ENCODE assay signal across 8 mouse cellular contexts in the genomic region with DNA sequence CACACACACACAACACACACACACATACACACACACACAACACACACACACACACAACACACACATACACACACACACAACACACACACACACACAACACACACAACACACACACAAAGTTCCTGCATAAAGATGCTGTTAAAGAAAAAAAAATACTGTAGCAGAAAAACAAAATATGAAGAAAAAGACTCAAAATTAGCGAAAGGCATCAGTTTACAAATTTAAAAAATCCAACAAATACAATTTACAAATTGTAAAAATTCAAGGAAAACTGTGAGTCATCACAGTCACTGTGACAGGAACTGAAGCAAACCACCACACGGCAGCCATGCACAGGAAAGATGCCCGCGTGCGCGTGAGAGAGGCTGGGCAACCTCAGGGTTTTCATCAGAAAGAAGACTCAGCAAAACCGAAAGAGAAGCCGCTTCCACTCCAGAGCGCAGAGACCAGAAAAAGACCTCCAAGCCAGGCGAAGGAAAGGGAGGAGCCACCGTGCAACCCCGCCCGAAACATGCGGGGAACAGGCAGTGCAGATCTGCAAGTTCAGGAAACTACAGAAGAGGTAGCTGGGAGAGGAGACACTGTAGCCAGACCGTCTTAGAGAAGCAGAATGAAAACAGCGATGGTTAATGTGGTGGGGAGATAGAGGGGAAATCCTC. TPM values are rescaled to one million over a fixed set of nuclear protein-coding genes. Genes with fewer than 3 reads are reported as not detected.
DNase-seq lines count a peak whose midpoint lies in the region; ATAC-seq lines count a peak whose summit lies in the region.

No protein-coding gene starts in this region.

- WGBS in heart, embryonic 11.5 days (ENCODE audit: insufficient replicate concordance): 51% methylated on average over 16 of the region's 16 CpGs
- 9% methylated on average over 16 of the region's 16 CpGs for whole genome bisulfite sequencing in liver, embryonic 13.5 days (ENCODE audit: insufficient replicate concordance)
- 78% methylated on average over 16 of the region's 16 CpGs for WGBS in forebrain, embryonic 11.5 days

- 0 out of 2 replicates have a peak, but pooled peaks cover 2% of the 10 kb centered on the region for H3K9me3 ChIP-seq in heart, embryonic 11.5 days (replicated peaks; ENCODE audit: control insufficient read depth, low read length)
- H3K9me3 ChIP-seq in liver, embryonic 13.5 days (replicated peaks): no peaks in the 10 kb centered on the region
- peaks cover 3% of the 10 kb centered on the region; the same call in 1 of the 2 replicates for H3K9me3 ChIP-seq in forebrain, embryonic 11.5 days (ENCODE audit: control insufficient read depth, low read length)

- H3K27ac ChIP-seq in heart, embryonic 11.5 days (ENCODE audit: low read depth, low read length): no peak overlapping the region
- no peak overlapping the region for H3K27ac ChIP-seq in liver, embryonic 13.5 days
- H3K27ac ChIP-seq in forebrain, embryonic 11.5 days (ENCODE audit: low read depth, low read length): no peak overlapping the region

- H3K9ac ChIP-seq in heart, embryonic 11.5 days (ENCODE audit: low read depth, low read length): no peak overlapping the region
- H3K9ac ChIP-seq in liver, embryonic 13.5 days: no peak overlapping the region; the same call in 1 of the 2 replicates
- no peak overlapping the region for H3K9ac ChIP-seq in forebrain, embryonic 11.5 days (ENCODE audit: low read length)

- no peak overlapping the region for H3K4me3 ChIP-seq in heart, embryonic 11.5 days (ENCODE audit: low read depth, low read length)
- H3K4me3 ChIP-seq in liver, embryonic 13.5 days (replicated peaks): peak overlapping the region; percentile 35
- no peak overlapping the region for H3K4me3 ChIP-seq in forebrain, embryonic 11.5 days (ENCODE audit: low read depth, low read length)

- no peak for ATAC-seq in heart, embryonic 11.5 days (replicated peaks; ENCODE audit: insufficient number of reproducible peaks, low FRiP score, low TSS enrichment)
- ATAC-seq in liver, embryonic 13.5 days (ENCODE audit: low read depth): 0 out of 2 replicates have a peak, but pooled peaks have one; percentile 55
- ATAC-seq in forebrain, embryonic 11.5 days (replicated peaks; ENCODE audit: low FRiP score): no peak

- H3K4me2 ChIP-seq in heart, embryonic 11.5 days: peak overlapping the region; percentile 35
- H3K4me2 ChIP-seq in liver, embryonic 13.5 days: peak overlapping the region; percentile 54
- H3K4me2 ChIP-seq in forebrain, embryonic 11.5 days (ENCODE audit: low read depth, low read length, severe bottlenecking): no peak overlapping the region

- no peaks in the 10 kb centered on the region for H3K36me3 ChIP-seq in heart, embryonic 11.5 days (ENCODE audit: control insufficient read depth, insufficient read depth, low read length)
- H3K36me3 ChIP-seq in liver, embryonic 13.5 days: no peaks in the 10 kb centered on the region
- no peaks in the 10 kb centered on the region for H3K36me3 ChIP-seq in forebrain, embryonic 11.5 days (ENCODE audit: control insufficient read depth, insufficient read depth, low read length)

- H3K27me3 ChIP-seq in heart, embryonic 11.5 days (ENCODE audit: control insufficient read depth, insufficient read depth, low read length): no peaks in the 10 kb centered on the region
- H3K27me3 ChIP-seq in liver, embryonic 13.5 days: no peaks in the 10 kb centered on the region
- no peaks in the 10 kb centered on the region for H3K27me3 ChIP-seq in forebrain, embryonic 11.5 days (ENCODE audit: control insufficient read depth, insufficient read depth, low read length)

- H3K4me1 ChIP-seq in heart, embryonic 11.5 days (ENCODE audit: control insufficient read depth, insufficient read depth, low read length): 0 out of 2 replicates have a peak, but pooled peaks cover 2% of the 10 kb centered on the region
- H3K4me1 ChIP-seq in liver, embryonic 13.5 days (replicated peaks): peaks cover 10% of the 10 kb centered on the region; the same call in 1 of the 2 replicates
- no peaks in the 10 kb centered on the region for H3K4me1 ChIP-seq in forebrain, embryonic 11.5 days (replicated peaks; ENCODE audit: control insufficient read depth, insufficient read depth, low read length)

- DNase-seq in adrenal gland, postnatal 25 days: peak; percentile 21
- no peak for DNase-seq in adrenal gland, adult 18-20 months (ENCODE audit: low spot score in 2 of 2)
- DNase-seq in CD8-positive naive resting alpha-beta T cell, adult 2 months (ENCODE audit: low read depth in 2 of 2, low spot score in 2 of 2): peak; percentile 82 to 85
- peak; percentile 34 for DNase-seq in liver, embryonic 13.5 days
- peak; percentile 48 for DNase-seq in right cerebral cortex, postnatal 14 days
- DNase-seq in cerebellum, postnatal 25 days: no peak
- no peak for DNase-seq in forebrain, embryonic 11.5 days (ENCODE audit: low spot score)

RNA-seq across cellular contexts. Expression of gene Baiap2, which starts 14.4 kb away (rescaled TPM):
- total RNA-seq in adrenal gland, postnatal 25 days (2021): 12.0 and 17.0 TPM in 2 replicates
- 10 to 100 TPM; 16.5 to 31.7 TPM for total RNA-seq in adrenal gland, adult 18-20 months (2021)
- 12.8 and 15.4 TPM in 2 replicates for polyA plus RNA-seq in heart, embryonic 11.5 days (2014; fragmentation: Nextera tagmentation; extraction: Ambion mirVana)
- 5.1 and 5.5 TPM in 2 replicates for polyA plus RNA-seq in liver, embryonic 13.5 days (2015; fragmentation: Nextera tagmentation; extraction: Ambion mirVana)
- polyA plus RNA-seq in forebrain, embryonic 11.5 days (2014; fragmentation: Nextera tagmentation; extraction: Ambion mirVana): 10.4 and 12.1 TPM in 2 replicates

RNA-seq across cellular contexts. Expression of gene Chmp6, which starts 14.9 kb away (rescaled TPM):
- 33.9 and 43.4 TPM in 2 replicates for total RNA-seq in adrenal gland, postnatal 25 days (2021)
- 10 to 100 TPM; 32.3 to 33.3 TPM for total RNA-seq in adrenal gland, adult 18-20 months (2021)
- 63.7 and 66.4 TPM in 2 replicates for polyA plus RNA-seq in heart, embryonic 11.5 days (2014; fragmentation: Nextera tagmentation; extraction: Ambion mirVana)
- 37.4 and 37.6 TPM in 2 replicates for polyA plus RNA-seq in liver, embryonic 13.5 days (2015; fragmentation: Nextera tagmentation; extraction: Ambion mirVana)
- polyA plus RNA-seq in forebrain, embryonic 11.5 days (2014; fragmentation: Nextera tagmentation; extraction: Ambion mirVana): 104 and 107 TPM in 2 replicates

Comparison
In these comparisons a context has a peak if more than half of its experiments do, and no peak if none do; other contexts are left out.
1. DNase-seq: peak in adrenal gland, postnatal 25 days (single experiment), CD8-positive naive resting alpha-beta T cell, adult 2 months (2 of 2), liver, embryonic 13.5 days (single experiment) and right cerebral cortex, postnatal 14 days (single experiment); none in adrenal gland, adult 18-20 months (0 of 2), cerebellum, postnatal 25 days (0 of 2) and forebrain, embryonic 11.5 days (single experiment).